Mouse (Mus musculus) CH12.LX (cell line): ENCODE measurements around the gene Gm20388.

Source experiments
- CTCF ChIP-seq, 2 experiments: IDR thresholded peaks in 1 of 2; conservative IDR thresholded peaks in 1 of 2; 2 replicates each; pipeline ENCODE4 v1.5.1; 2011 to 2012; ENCODE audit warnings: low read depth in 2 of 2, low read length in 2 of 2, improper control_type of control experiment in 1 of 2, inconsistent platforms in 1 of 2, mild to moderate bottlenecking in 1 of 2, moderate library complexity in 1 of 2
- EP300 ChIP-seq: IDR thresholded peaks from 2 replicates; pipeline ENCODE4 v1.6.1; 2011; ENCODE audit warnings: low read length, improper control_type of control experiment
- POLR2A ChIP-seq: IDR thresholded peaks from 2 replicates; pipeline ENCODE4 v1.6.1; 2011; ENCODE audit warnings: low read depth, mild to moderate bottlenecking, improper control_type of control experiment, low read length

DNA sequence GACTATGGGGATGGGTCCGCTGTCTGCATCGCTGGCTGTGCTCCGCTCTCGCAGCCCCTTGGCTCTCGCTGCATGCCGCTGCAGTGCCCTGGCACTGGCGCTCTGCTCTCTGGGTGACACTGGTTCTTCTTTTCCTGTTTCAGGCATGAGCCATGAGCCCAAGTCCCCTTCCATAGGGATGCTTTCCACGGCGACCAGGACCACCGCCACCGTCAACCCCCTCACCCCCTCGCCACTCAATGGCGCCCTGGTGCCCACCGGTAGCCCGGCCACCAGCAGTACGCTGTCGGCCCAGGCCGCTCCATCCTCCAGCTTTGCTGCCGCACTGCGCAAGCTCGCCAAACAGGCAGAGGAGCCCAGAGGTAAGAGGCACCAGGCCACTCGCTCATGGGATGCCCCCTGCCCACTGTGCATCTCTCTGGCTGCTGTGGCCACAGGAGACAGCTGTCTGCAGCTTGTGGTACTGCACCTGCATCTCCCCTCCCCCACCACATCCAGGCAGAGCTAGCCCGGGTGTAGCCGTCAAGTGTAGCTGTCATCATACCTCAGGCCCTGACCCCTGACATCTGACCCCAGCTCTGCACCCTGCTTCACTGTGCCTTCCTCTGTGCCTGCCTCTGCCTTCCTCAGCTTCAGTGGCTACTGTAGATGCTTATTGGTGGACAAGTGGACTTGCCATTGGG, 642.9 kb downstream of the Gm20388 start:
- TF ChIP-seq EP300 (peak; percentile 32; the same call in 1 of the 2 replicates), POLR2A (no peak), CTCF (conservative IDR thresholded peaks at IDR 0.05 in 1 of 2, IDR thresholded peaks at IDR 0.05 in 1 of 2; ENCODE audit: low read depth in 2 of 2, low read length in 2 of 2) (peak in 1 of 2 experiments; percentile 28; a peak in 2 of 4 replicates)
